Mouse (Mus musculus) liver, embryonic 11.5 days (tissue): ENCODE data around the gene Smim13. TPM values are rescaled to one million over a fixed set of nuclear protein-coding genes. Genes with fewer than 3 reads are reported as not detected.
"Not testable (repeated sequence)": the region's sequence is repeated elsewhere in the genome, so short reads cannot be mapped to it uniquely, and the experiment has no call there.

Source experiments
- ATAC-seq: fragments of 200-750 bp; cut with Nextera tagmentation; replicated peaks from 2 replicates; pipeline ENCODE4 v1.8.0; 2017; ENCODE audit warnings: moderate number of reproducible peaks, mild to moderate bottlenecking, moderate TSS enrichment, moderate library complexity; ENCODE audit not compliant: low FRiP score
- DNase-seq: peaks from one replicate; pipeline ENCODE4 v3.0.0-alpha.2; 2017; ENCODE audit warnings: low spot score
- H3K27ac ChIP-seq: fragments of 300-500 bp; sonication (generic); 2 replicates; pipeline ENCODE4 v1.5.1; 2014; ENCODE audit warnings: mild to moderate bottlenecking, low read depth, low read length, control low read depth
- H3K27me3 ChIP-seq: fragments of 300-500 bp; sonication (generic); replicated peaks from 2 replicates; pipeline ENCODE4 v1.6.1; 2014; ENCODE audit warnings: low read length, mixed read lengths; ENCODE audit not compliant: control insufficient read depth, insufficient read depth
- H3K36me3 ChIP-seq: fragments of 300-500 bp; sonication (generic); 2 replicates; pipeline ENCODE4 v1.6.1; 2014; ENCODE audit warnings: mild to moderate bottlenecking, low read length, moderate library complexity, mixed read lengths; ENCODE audit not compliant: control insufficient read depth, insufficient read depth
- H3K4me1 ChIP-seq: fragments of 300-500 bp; sonication (generic); replicated peaks from 2 replicates; pipeline ENCODE4 v1.6.1; 2014; ENCODE audit warnings: low read length, mixed read lengths; ENCODE audit not compliant: control insufficient read depth, insufficient read depth
- H3K4me2 ChIP-seq: fragments of 300-500 bp; sonication (generic); 2 replicates; pipeline ENCODE4 v1.6.1; 2014; ENCODE audit warnings: mild to moderate bottlenecking, control low read depth, moderate library complexity
- H3K4me3 ChIP-seq: fragments of 300-500 bp; sonication (generic); 2 replicates; pipeline ENCODE4 v1.5.1; 2014; ENCODE audit warnings: low read depth, low read length, control low read depth
- H3K9ac ChIP-seq: fragments of 300-500 bp; sonication (generic); 2 replicates; pipeline ENCODE4 v1.6.1; 2014; ENCODE audit warnings: low read depth, low read length, control low read depth
- H3K9me3 ChIP-seq: fragments of 300-500 bp; sonication (generic); 2 replicates; pipeline ENCODE4 v1.6.1; 2016; ENCODE audit warnings: low read length, inconsistent platforms, mixed read lengths; ENCODE audit not compliant: control insufficient read depth
- WGBS: fragments of 180-500 bp; shearing (Covaris S2); extraction: QIAGEN DNeasy Blood & Tissue Kit; methylation state at CpG from one replicate; pipeline ENCODE4 v1.1.7; 2014; 5-methylcytosine and 5-hydroxymethylcytosine counted together
- polyA plus RNA-seq: library from polyadenylated mRNA; unstranded; fragments of >200 nt; fragmentation: Nextera tagmentation; extraction: Ambion mirVana; gene quantifications from 2 replicates; pipeline ENCODE4 v1.2.1, GENCODE M21; 2014

Gene Smim13
- polyA plus RNA-seq, 1 experiment from 2014 or later, result 12.6 TPM

DNA sequence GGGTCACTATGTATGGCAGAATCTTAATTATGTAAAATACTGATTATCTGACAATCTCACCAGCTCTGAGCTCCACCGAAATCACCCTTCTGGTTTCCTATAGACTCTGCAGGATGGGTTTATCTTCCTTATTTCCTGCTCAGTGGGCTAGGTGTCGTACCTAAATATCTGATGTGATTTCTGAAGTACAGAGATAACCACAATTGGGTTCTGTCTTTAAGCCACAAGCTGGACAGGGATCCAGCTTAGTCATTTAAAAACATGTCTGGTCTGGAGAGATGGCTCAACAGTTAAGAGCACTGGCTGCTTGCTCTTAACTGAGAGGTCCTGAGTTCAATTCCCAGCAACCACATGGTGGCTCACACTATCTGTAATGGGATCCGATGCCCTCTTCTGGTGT, 7.3 kb downstream of the Smim13 start:
- WGBS, result 55% methylated on average over 3 of the region's 3 CpGs
- no peaks in the 10 kb centered on the region for H3K36me3 ChIP-seq
- H3K9ac ChIP-seq, result no peak overlapping the region
- no peak overlapping the region for H3K4me2 ChIP-seq
- ATAC-seq, result no peak
- no peak for DNase-seq
- H3K27me3 ChIP-seq, result no peaks in the 10 kb centered on the region
- peaks cover 4% of the 10 kb centered on the region for H3K4me1 ChIP-seq
- H3K4me3 ChIP-seq, result no peak overlapping the region
- H3K9me3 ChIP-seq, result no peaks in the 10 kb centered on the region
- H3K27ac ChIP-seq, result no peak overlapping the region

DNA sequence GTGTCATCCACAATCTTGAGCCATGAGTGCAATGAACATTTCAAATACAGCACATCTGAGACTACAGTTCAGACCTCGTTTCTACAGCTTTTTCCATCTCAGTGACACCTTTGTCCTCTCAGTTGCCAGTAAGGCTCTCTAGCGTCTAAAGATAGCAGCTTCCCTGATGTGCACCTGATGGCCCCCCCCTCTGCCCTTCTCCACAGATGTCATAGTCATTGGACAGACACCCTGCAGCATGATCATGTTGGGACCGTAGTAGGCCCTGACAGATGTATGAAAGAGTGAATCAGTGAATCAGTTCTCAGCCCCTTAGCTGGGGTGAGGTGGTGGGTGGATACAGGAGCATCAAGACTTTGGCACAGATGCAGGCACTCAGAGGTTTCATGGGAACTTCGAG, 8.2 kb downstream of the Smim13 start:
- DNase-seq, result no peak
- H3K36me3 ChIP-seq, result no peaks in the 10 kb centered on the region
- H3K4me1 ChIP-seq, result no peaks in the 10 kb centered on the region
- ATAC-seq, result no peak
- no peaks in the 10 kb centered on the region for H3K9me3 ChIP-seq
- H3K27ac ChIP-seq, result no peak overlapping the region
- H3K4me2 ChIP-seq, result no peak overlapping the region
- no peak overlapping the region for H3K9ac ChIP-seq
- WGBS, result 80% methylated on average over 4 of the region's 4 CpGs
- H3K27me3 ChIP-seq, result no peaks in the 10 kb centered on the region
- no peak overlapping the region for H3K4me3 ChIP-seq

DNA sequence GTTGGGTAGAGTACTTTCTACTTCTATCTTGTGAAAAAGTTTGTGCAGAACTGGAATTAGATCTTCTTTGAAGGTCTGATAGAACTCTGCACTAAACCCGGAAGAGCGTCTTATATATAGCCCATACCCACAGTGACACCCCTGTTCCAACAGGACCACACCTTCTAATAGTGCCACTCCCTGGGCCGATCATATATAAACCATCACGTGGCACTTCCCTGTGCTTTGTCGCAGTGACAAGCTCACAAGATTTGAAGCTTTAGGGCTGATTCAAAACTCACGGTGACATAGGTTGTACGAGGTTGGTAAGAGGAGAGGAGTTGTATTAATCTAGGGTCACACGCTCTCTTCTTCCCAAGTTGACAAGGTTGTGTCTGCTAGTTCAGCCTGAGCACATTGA, 12.0 kb downstream of the Smim13 start:
- H3K4me1 ChIP-seq, ATAC-seq, H3K4me3 ChIP-seq, H3K4me2 ChIP-seq, H3K9me3 ChIP-seq, DNase-seq, H3K27ac ChIP-seq, H3K36me3 ChIP-seq, H3K9ac ChIP-seq, H3K27me3 ChIP-seq: not testable (repeated sequence)
- 89% methylated on average over 8 of the region's 8 CpGs for WGBS

DNA sequence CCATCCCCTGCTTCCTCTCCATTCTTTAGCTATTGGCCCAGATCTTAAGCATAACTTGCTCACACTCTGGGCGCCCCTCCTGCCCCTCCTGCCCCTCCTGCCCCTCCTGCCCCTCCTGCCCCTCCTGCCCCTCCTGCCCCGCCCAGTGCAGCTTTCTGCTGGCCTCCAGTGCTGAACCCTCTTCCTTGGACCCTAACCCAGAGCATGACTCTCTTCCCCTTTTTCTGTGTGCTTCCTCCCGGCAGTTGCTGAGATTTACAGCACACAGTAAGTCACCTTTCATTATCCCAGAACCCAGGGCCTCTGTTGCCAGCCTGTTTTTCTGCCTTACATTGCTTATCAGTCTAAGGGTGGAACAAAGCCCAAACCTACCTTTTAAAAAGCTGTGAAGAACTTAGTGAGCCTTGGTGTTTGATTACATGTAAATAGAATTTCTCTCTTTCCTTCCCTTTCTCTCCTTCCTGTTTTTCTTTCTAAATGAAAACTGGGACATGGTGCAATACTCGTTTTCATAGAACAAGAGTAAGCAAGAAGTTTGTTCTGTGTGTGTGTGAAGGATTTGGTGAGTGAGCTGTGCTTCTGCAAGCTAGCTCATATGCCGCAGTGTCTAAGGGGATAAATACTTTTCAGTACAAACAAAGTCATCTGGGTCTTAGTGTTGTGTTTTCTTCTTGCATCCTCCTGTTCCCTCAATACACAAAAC, 13.8 kb downstream of the Smim13 start:
- 77% methylated on average over 5 of the region's 5 CpGs for WGBS
- no peak for ATAC-seq
- no peaks in the 10 kb centered on the region for H3K4me1 ChIP-seq
- H3K9me3 ChIP-seq, result no peaks in the 10 kb centered on the region
- no peak for DNase-seq
- no peaks in the 10 kb centered on the region for H3K27me3 ChIP-seq
- H3K9ac ChIP-seq, result no peak overlapping the region
- H3K4me2 ChIP-seq, result no peak overlapping the region
- no peaks in the 10 kb centered on the region; the same call in 1 of the 2 replicates for H3K36me3 ChIP-seq
- no peak overlapping the region for H3K4me3 ChIP-seq
- no peak overlapping the region for H3K27ac ChIP-seq

DNA sequence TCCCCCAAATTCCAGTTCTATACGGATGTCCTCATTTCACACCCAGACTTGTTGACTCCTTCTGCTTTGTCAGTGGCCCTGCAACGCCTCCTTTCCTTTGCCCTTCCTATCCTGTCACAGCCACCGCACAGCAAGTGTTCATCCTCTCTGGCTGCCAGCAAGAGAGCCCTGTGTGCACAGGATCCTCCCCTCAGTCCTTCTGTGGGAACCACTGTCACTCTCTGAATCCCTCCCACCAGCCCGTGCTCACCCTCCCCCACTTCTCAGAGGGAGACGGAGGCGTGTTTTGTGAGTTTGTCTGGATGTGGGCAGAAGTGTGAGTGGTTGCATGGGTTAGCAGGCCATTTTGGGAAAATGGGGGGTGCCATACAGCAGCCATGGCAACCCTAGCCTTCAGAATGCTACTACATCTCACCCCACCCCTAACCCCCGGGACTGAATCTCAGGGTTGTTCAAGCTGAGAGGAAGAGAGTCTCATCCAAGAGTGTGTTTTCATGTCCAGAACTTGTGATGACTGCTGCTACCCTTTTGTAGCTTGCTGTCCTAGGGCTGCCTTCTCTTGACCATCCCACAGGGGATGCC, 18.3 kb downstream of the Smim13 start:
- Histone ChIP-seq H3K4me2 (no peak overlapping the region), H3K9me3 (no peaks in the 10 kb centered on the region), H3K4me3 (no peak overlapping the region), H3K36me3 (no peaks in the 10 kb centered on the region; the same call in 1 of the 2 replicates), H3K27ac (no peak overlapping the region), H3K4me1 (no peaks in the 10 kb centered on the region), H3K27me3 (no peaks in the 10 kb centered on the region), H3K9ac (no peak overlapping the region)
- ATAC-seq (no peak), DNase-seq (no peak)
- 60% methylated on average over 7 of the region's 7 CpGs for WGBS

DNA sequence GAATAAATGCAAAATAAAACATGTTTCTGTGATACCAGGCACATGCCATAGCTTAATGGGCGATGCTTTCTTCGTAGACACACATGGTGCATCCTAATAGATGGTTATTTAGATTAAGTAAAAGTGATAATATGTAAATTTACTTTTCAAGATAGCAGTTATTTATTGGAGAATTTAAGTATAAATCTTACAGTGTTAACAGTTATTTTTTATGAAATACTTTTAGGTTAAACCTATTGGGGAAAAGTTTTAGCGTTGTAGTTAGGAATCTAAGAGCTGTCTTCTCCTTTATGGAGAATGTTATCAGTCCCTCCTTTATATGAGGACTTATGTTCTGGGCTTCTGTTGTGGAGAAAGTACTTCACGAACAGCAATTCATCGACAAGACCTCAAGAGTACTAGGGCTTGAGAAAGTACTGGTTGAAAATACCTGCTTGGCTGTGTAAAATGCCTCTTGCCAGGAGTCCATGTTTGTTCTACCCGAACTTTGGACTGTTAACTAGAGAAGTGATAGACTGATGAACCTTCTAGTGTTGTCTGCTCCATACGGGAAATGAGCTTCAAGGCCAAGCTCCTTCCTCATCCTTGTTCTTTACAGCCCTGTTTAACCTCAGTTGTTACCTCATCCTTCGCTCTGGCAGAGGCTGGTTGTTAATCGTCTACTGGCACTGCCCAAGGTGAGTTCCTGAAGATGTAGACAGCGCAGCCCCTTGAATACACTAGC, 24.4 kb downstream of the Smim13 start, which contains the start of gene Gm17364:
Gene Gm17364 (minus strand): TSS at position 51 of the 724 bp plus-strand sequence.
- Histone ChIP-seq H3K36me3 (no peaks in the 10 kb centered on the region; the same call in none of the 2 replicates), H3K4me1 (no peaks in the 10 kb centered on the region), H3K27ac (no peak within 1 kb of the TSS), H3K9ac (no peak within 1 kb of the TSS), H3K9me3 (no peaks in the 10 kb centered on the region), H3K4me3 (no peak within 1 kb of the TSS), H3K4me2 (no peak within 1 kb of the TSS), H3K27me3 (no peaks in the 10 kb centered on the region)
- no peak for DNase-seq
- 89% methylated on average over 10 of the region's 10 CpGs for WGBS
- ATAC-seq, result no peak

DNA sequence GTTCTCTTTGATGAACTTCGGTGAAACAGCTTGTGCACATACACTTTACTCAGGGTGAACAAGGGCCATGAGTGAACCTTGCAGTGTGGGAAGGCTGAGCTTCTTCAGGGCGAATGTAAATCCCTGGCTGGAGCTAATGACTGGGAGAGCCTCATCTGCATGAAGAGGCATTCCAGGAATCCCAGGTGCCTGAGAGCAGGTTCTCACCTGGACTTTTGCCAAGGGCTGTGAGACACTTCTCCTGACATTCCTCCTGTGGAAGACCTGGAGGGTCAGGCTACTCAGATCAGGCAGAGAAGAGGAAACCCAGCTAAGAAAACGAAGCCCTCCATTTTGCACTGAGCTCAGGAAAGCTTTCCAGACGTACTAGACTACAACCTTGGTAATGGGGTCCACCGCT, 31.1 kb downstream of the Smim13 start:
- DNase-seq, result no peak
- Histone ChIP-seq H3K4me3 (no peak overlapping the region), H3K27me3 (no peaks in the 10 kb centered on the region), H3K4me2 (no peak overlapping the region), H3K4me1 (no peaks in the 10 kb centered on the region), H3K27ac (no peak overlapping the region), H3K9ac (no peak overlapping the region), H3K36me3 (no peaks in the 10 kb centered on the region), H3K9me3 (no peaks in the 10 kb centered on the region)
- no peak for ATAC-seq
- WGBS, result 60% methylated on average over 5 of the region's 5 CpGs

DNA sequence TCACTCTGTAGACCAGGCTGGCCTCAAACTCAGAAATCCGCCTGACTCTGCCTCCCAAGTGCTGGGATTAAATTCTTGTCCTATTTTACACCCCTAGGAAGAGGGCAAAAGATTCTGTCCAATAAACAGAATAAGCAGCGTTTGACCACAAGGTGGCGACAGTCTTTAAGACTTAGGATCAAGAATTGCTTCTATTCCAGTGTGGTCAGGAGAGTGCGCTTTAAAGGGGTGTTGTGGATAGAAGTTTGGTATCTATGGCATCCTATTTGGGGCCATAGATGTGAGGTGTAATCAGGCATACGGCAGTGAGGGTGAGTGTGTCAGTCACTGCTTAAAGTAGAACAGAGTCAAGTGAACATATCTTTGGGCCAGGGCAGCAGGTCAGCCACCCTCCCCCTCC, 33.6 kb downstream of the Smim13 start:
- 22% methylated on average over 5 of the region's 5 CpGs for WGBS
- Histone ChIP-seq H3K27ac (no peak overlapping the region), H3K27me3 (no peaks in the 10 kb centered on the region), H3K9me3 (no peaks in the 10 kb centered on the region), H3K4me3 (no peak overlapping the region), H3K9ac (no peak overlapping the region), H3K4me1 (no peaks in the 10 kb centered on the region), H3K4me2 (no peak overlapping the region), H3K36me3 (no peaks in the 10 kb centered on the region)
- ATAC-seq (no peak), DNase-seq (no peak)
